Mouse (Mus musculus) hematopoietic stem cell, adult 5-6 weeks (primary cell): ENCODE results near the gene Cldn18. TPM values are rescaled to one million over a fixed set of nuclear protein-coding genes. Genes with fewer than 3 reads are reported as not detected.
A peak's percentile ranks its signal among the peaks of the same experiment; 100 is the strongest.

Experiments used
- ATAC-seq, 2 experiments: fragments of 125-278 bp in 1 of 2; replicated peaks in 1 of 2; 2 replicates each; pipeline ENCODE4 v1.8.0; 2016 to 2017; ENCODE audit warnings: inconsistent platforms in 2 of 2, mild to moderate bottlenecking in 2 of 2, moderate number of reproducible peaks in 2 of 2, low read depth in 1 of 2, moderate TSS enrichment in 1 of 2; ENCODE audit not compliant: low FRiP score in 2 of 2, poor library complexity in 2 of 2, severe bottlenecking in 2 of 2, insufficient read depth in 1 of 2, low TSS enrichment in 1 of 2
- total RNA-seq: library from RNA; stranded (forward); fragments of 172-1452, 232-1000 nt; gene quantifications from 2 replicates; pipeline ENCODE4 v1.2.3, GENCODE M21; 2017

Cldn18 gene
- total RNA-seq, 1 experiment from 2014 or later = not detected

GRCm38 (mm10) chr9:99694961-99695360 lies 22.1 kb downstream of the Cldn18 start:
- no peak for ATAC-seq

- ATAC-seq = no peak
Measured at GRCm38 (mm10) chr9:99690386-99690785, 26.7 kb downstream of the Cldn18 start.

- no peak for ATAC-seq
Measured at GRCm38 (mm10) chr9:99689796-99690195, 27.3 kb downstream of the Cldn18 start.

- ATAC-seq = no peak
Measured at GRCm38 (mm10) chr9:99685536-99686231, 31.4 kb downstream of the Cldn18 start.

- ATAC-seq = no peak
Measured at GRCm38 (mm10) chr9:99685061-99685521, 32.0 kb downstream of the Cldn18 start.

- no peak for ATAC-seq
Measured at GRCm38 (mm10) chr9:99681980-99682570, 35.0 kb downstream of the Cldn18 start.

GRCm38 (mm10) chr9:99675714-99676113 lies 41.4 kb downstream of the Cldn18 start:
- ATAC-seq = no peak

GRCm38 (mm10) chr9:99671603-99672002 lies 45.5 kb downstream of the Cldn18 start:
- no peak for ATAC-seq

- no peak for ATAC-seq
Measured at GRCm38 (mm10) chr9:99667596-99667995, 49.5 kb downstream of the Cldn18 start.

- ATAC-seq = no peak
Measured at GRCm38 (mm10) chr9:99662887-99663286, 54.2 kb downstream of the Cldn18 start.

- peak; percentile 68 to 69; a peak in 2 of 4 replicates for ATAC-seq
Measured at GRCm38 (mm10) chr9:99662406-99662805, 54.7 kb downstream of the Cldn18 start.

GRCm38 (mm10) chr9:99661606-99662166 lies 55.4 kb downstream of the Cldn18 start:
- ATAC-seq = no peak

GRCm38 (mm10) chr9:99660756-99661155 lies 56.3 kb downstream of the Cldn18 start:
- no peak for ATAC-seq

- no peak for ATAC-seq
Measured at GRCm38 (mm10) chr9:99646102-99646501, 71.0 kb downstream of the Cldn18 start.

GRCm38 (mm10) chr9:99645416-99645815 lies 71.7 kb downstream of the Cldn18 start:
- no peak for ATAC-seq

- ATAC-seq = no peak
Measured at GRCm38 (mm10) chr9:99639957-99640356, 77.1 kb downstream of the Cldn18 start.
